Mouse (Mus musculus) embryonic facial prominence, embryonic 15.5 days (tissue): ENCODE data around the gene Dnajc28. TPM values are rescaled to one million over a fixed set of nuclear protein-coding genes. Genes with fewer than 3 reads are reported as not detected.
A peak's percentile ranks its signal among the peaks of the same experiment; 100 is the strongest.

Experiments
- ATAC-seq: fragments of 200-750 bp; cut with Nextera tagmentation; 2 replicates; pipeline ENCODE4 v1.8.0; 2017; ENCODE audit warnings: low read depth, moderate TSS enrichment; ENCODE audit not compliant: insufficient number of reproducible peaks, low FRiP score, low TSS enrichment
- H3K27ac ChIP-seq: fragments of 300-500 bp; sonication (generic); replicated peaks from 2 replicates; pipeline ENCODE4 v1.5.1; 2015; ENCODE audit warnings: mild to moderate bottlenecking, inconsistent platforms
- H3K27me3 ChIP-seq: fragments of 300-500 bp; sonication (generic); 2 replicates; pipeline ENCODE4 v1.6.1; 2015; ENCODE audit warnings: inconsistent platforms
- H3K36me3 ChIP-seq: fragments of 300-500 bp; sonication (generic); 2 replicates; pipeline ENCODE4 v1.6.1; 2015; ENCODE audit warnings: mild to moderate bottlenecking, inconsistent platforms
- H3K4me1 ChIP-seq: fragments of 300-500 bp; sonication (generic); 2 replicates; pipeline ENCODE4 v1.6.1; 2015; ENCODE audit warnings: inconsistent platforms
- H3K4me2 ChIP-seq: fragments of 300-500 bp; sonication (generic); replicated peaks from 2 replicates; pipeline ENCODE4 v1.6.1; 2015; ENCODE audit warnings: mild to moderate bottlenecking, inconsistent platforms
- H3K4me3 ChIP-seq: fragments of 300-500 bp; sonication (generic); replicated peaks from 2 replicates; pipeline ENCODE4 v1.5.1; 2015; ENCODE audit warnings: mild to moderate bottlenecking, inconsistent platforms
- H3K9ac ChIP-seq: fragments of 300-500 bp; sonication (generic); 2 replicates; pipeline ENCODE4 v1.6.1; 2015; ENCODE audit warnings: inconsistent platforms
- H3K9me3 ChIP-seq: fragments of 300-500 bp; sonication (generic); replicated peaks from 2 replicates; pipeline ENCODE4 v1.6.1; 2016; ENCODE audit warnings: inconsistent platforms
- WGBS: fragments of 180-500 bp; shearing (Covaris S2); methylation state at CpG from one replicate; pipeline ENCODE4 v1.1.7; 2015; 5-methylcytosine and 5-hydroxymethylcytosine counted together
- polyA plus RNA-seq: library from polyadenylated mRNA; unstranded; fragments of >200 nt; fragmentation: Nextera tagmentation; extraction: Ambion mirVana; gene quantifications from 2 replicates; pipeline ENCODE4 v1.2.1, GENCODE M21; 2015

Dnajc28 gene
- polyA plus RNA-seq = 3.7 TPM in 2 replicates

GRCm38 (mm10) chr16:91618511-91619501, at the start of gene Dnajc28:
Dnajc28 (minus strand) TSS chr16:91619026.
- Histone ChIP-seq H3K36me3 (peaks cover 41% of the 10 kb centered on the region), H3K27me3 (no peaks in the 10 kb centered on the region), H3K4me3 (peak within 1 kb of the TSS; percentile 61), H3K4me1 (0 out of 2 replicates have a peak, but pooled peaks cover 5% of the 10 kb centered on the region), H3K9ac (peak within 1 kb of the TSS; percentile 53), H3K4me2 (peak within 1 kb of the TSS; percentile 70), H3K27ac (no peak within 1 kb of the TSS), H3K9me3 (no peaks in the 10 kb centered on the region)
- 9% methylated on average over 39 of the region's 39 CpGs for WGBS
- ATAC-seq = peak; percentile 83

- Histone ChIP-seq H3K9me3 (0 out of 2 replicates have a peak, but pooled peaks cover 1% of the 10 kb centered on the region), H3K27ac (no peak overlapping the region), H3K4me2 (no peak overlapping the region), H3K9ac (no peak overlapping the region), H3K4me1 (0 out of 2 replicates have a peak, but pooled peaks cover 3% of the 10 kb centered on the region), H3K4me3 (no peak overlapping the region), H3K27me3 (no peaks in the 10 kb centered on the region), H3K36me3 (peaks cover 72% of the 10 kb centered on the region)
- WGBS = 96% methylated on average over 3 of the region's 3 CpGs
- ATAC-seq = no peak
Measured at GRCm38 (mm10) chr16:91663795-91664194, 45.0 kb upstream of the Dnajc28 start.

- 0 out of 2 replicates have a peak, but pooled peaks cover 3% of the 10 kb centered on the region for H3K4me1 ChIP-seq
- H3K9ac ChIP-seq = no peak overlapping the region
- H3K4me2 ChIP-seq = no peak overlapping the region
- 90% methylated on average over 16 of the region's 16 CpGs for WGBS
- ATAC-seq = no peak
- no peak overlapping the region for H3K27ac ChIP-seq
- H3K36me3 ChIP-seq = peaks cover 79% of the 10 kb centered on the region
- H3K9me3 ChIP-seq = 0 out of 2 replicates have a peak, but pooled peaks cover 6% of the 10 kb centered on the region
- H3K27me3 ChIP-seq = no peaks in the 10 kb centered on the region
- H3K4me3 ChIP-seq = no peak overlapping the region
Measured at GRCm38 (mm10) chr16:91662336-91662735, 43.5 kb upstream of the Dnajc28 start.

GRCm38 (mm10) chr16:91661397-91661796, 42.6 kb upstream of the Dnajc28 start:
- 0 out of 2 replicates have a peak, but pooled peaks cover 6% of the 10 kb centered on the region for H3K9me3 ChIP-seq
- no peaks in the 10 kb centered on the region for H3K27me3 ChIP-seq
- peaks cover 80% of the 10 kb centered on the region for H3K36me3 ChIP-seq
- no peak overlapping the region for H3K4me2 ChIP-seq
- no peak overlapping the region for H3K4me3 ChIP-seq
- no peak overlapping the region for H3K27ac ChIP-seq
- 69% methylated on average over 1 of the region's 1 CpGs for WGBS
- H3K9ac ChIP-seq = no peak overlapping the region
- 0 out of 2 replicates have a peak, but pooled peaks cover 3% of the 10 kb centered on the region for H3K4me1 ChIP-seq
- ATAC-seq = no peak

GRCm38 (mm10) chr16:91659798-91660197, 41.0 kb upstream of the Dnajc28 start:
- Histone ChIP-seq H3K9ac (no peak overlapping the region), H3K27me3 (no peaks in the 10 kb centered on the region), H3K27ac (no peak overlapping the region), H3K9me3 (0 out of 2 replicates have a peak, but pooled peaks cover 6% of the 10 kb centered on the region), H3K36me3 (peaks cover 80% of the 10 kb centered on the region), H3K4me1 (0 out of 2 replicates have a peak, but pooled peaks cover 3% of the 10 kb centered on the region), H3K4me2 (no peak overlapping the region), H3K4me3 (no peak overlapping the region)
- ATAC-seq = no peak
- 96% methylated on average over 20 of the region's 20 CpGs for WGBS

- Histone ChIP-seq H3K4me3 (no peak overlapping the region), H3K4me2 (no peak overlapping the region), H3K36me3 (peaks cover 82% of the 10 kb centered on the region), H3K27me3 (no peaks in the 10 kb centered on the region), H3K9ac (no peak overlapping the region), H3K9me3 (0 out of 2 replicates have a peak, but pooled peaks cover 6% of the 10 kb centered on the region), H3K27ac (no peak overlapping the region), H3K4me1 (0 out of 2 replicates have a peak, but pooled peaks cover 3% of the 10 kb centered on the region)
- WGBS = 95% methylated on average over 5 of the region's 5 CpGs
- ATAC-seq = no peak
Measured at GRCm38 (mm10) chr16:91658471-91658870, 39.6 kb upstream of the Dnajc28 start.

GRCm38 (mm10) chr16:91657285-91657684, 38.5 kb upstream of the Dnajc28 start:
- H3K27ac ChIP-seq = no peak overlapping the region
- ATAC-seq = no peak
- peaks cover 83% of the 10 kb centered on the region for H3K36me3 ChIP-seq
- H3K9ac ChIP-seq = no peak overlapping the region
- 98% methylated on average over 17 of the region's 17 CpGs for WGBS
- 0 out of 2 replicates have a peak, but pooled peaks cover 6% of the 10 kb centered on the region for H3K9me3 ChIP-seq
- H3K4me2 ChIP-seq = no peak overlapping the region
- no peaks in the 10 kb centered on the region for H3K27me3 ChIP-seq
- H3K4me1 ChIP-seq = 0 out of 2 replicates have a peak, but pooled peaks cover 4% of the 10 kb centered on the region
- H3K4me3 ChIP-seq = no peak overlapping the region

- H3K27me3 ChIP-seq = no peaks in the 10 kb centered on the region
- 95% methylated on average over 9 of the region's 9 CpGs for WGBS
- H3K36me3 ChIP-seq = peaks cover 78% of the 10 kb centered on the region
- no peak overlapping the region for H3K4me3 ChIP-seq
- no peak overlapping the region for H3K4me2 ChIP-seq
- no peak overlapping the region for H3K9ac ChIP-seq
- ATAC-seq = no peak
- H3K4me1 ChIP-seq = 0 out of 2 replicates have a peak, but pooled peaks cover 6% of the 10 kb centered on the region
- H3K27ac ChIP-seq = no peak overlapping the region
- 0 out of 2 replicates have a peak, but pooled peaks cover 6% of the 10 kb centered on the region for H3K9me3 ChIP-seq
Measured at GRCm38 (mm10) chr16:91655285-91655684, 36.5 kb upstream of the Dnajc28 start.

- Histone ChIP-seq H3K4me2 (no peak overlapping the region), H3K4me3 (no peak overlapping the region), H3K9me3 (no peaks in the 10 kb centered on the region), H3K9ac (no peak overlapping the region), H3K36me3 (peaks cover 48% of the 10 kb centered on the region), H3K27me3 (no peaks in the 10 kb centered on the region), H3K27ac (no peak overlapping the region), H3K4me1 (peaks cover 9% of the 10 kb centered on the region)
- ATAC-seq = no peak
- WGBS = 85% methylated on average over 3 of the region's 3 CpGs
Measured at GRCm38 (mm10) chr16:91652191-91652590, 33.4 kb upstream of the Dnajc28 start.

GRCm38 (mm10) chr16:91649781-91650180, 31.0 kb upstream of the Dnajc28 start:
- Histone ChIP-seq H3K4me2 (no peak overlapping the region), H3K4me1 (peaks cover 9% of the 10 kb centered on the region)
- no peak for ATAC-seq

GRCm38 (mm10) chr16:91649246-91649645, 30.4 kb upstream of the Dnajc28 start:
- H3K4me1 ChIP-seq = peaks cover 9% of the 10 kb centered on the region
- WGBS = 57% methylated on average over 3 of the region's 3 CpGs
- H3K36me3 ChIP-seq = peaks cover 19% of the 10 kb centered on the region
- no peak for ATAC-seq
- no peak overlapping the region for H3K9ac ChIP-seq
- H3K27ac ChIP-seq = no peak overlapping the region
- no peaks in the 10 kb centered on the region for H3K27me3 ChIP-seq
- H3K9me3 ChIP-seq = no peaks in the 10 kb centered on the region
- peak overlapping the region; percentile 50 for H3K4me2 ChIP-seq
- H3K4me3 ChIP-seq = peak overlapping the region; percentile 30

More at GRCm38 (mm10) chr16:91649781-91650180, 31.0 kb upstream of the Dnajc28 start:
- no peaks in the 10 kb centered on the region for H3K9me3 ChIP-seq
- H3K27me3 ChIP-seq = no peaks in the 10 kb centered on the region
- no peak overlapping the region for H3K4me3 ChIP-seq
- no peak overlapping the region for H3K9ac ChIP-seq
- H3K27ac ChIP-seq = no peak overlapping the region
- H3K36me3 ChIP-seq = peaks cover 23% of the 10 kb centered on the region
